Mouse (Mus musculus) urinary bladder, postnatal 4 days (tissue): ENCODE results near the gene Elp1.
A peak's percentile ranks its signal among the peaks of the same experiment; 100 is the strongest.

Experiments
- DNase-seq, 2 experiments: peaks; one replicate each; pipeline ENCODE4 v3.0.0; 2021 to 2022; ENCODE audit warnings: low spot score in 2 of 2

The Elp1 gene

GRCm38 (mm10) chr4:56771065-56771464 lies 31.1 kb downstream of the Elp1 start:
- DNase-seq = no peak

- no peak for DNase-seq
Observed at GRCm38 (mm10) chr4:56768913-56769312, 33.2 kb downstream of the Elp1 start.

DNA sequence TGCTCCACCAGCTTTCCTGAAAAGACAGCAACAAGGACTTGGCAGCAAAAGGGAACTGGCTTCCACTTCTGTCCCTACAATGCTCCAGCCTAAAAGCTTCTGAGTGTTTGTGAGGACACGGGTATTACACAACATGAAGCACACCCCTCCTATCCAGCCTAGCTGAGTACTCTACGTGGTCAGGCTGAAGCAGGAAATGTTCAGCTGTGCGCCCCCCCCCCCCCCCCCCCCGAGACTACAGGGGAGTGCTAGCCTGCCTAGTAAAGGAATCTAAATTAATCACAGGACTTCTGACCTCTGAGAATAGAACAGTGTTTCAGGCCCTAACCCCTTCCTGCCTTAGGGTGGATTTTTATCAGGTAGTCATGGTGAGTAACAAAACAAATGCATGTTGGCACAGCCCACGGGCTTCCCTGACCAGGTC lies 34.3 kb downstream of the Elp1 start:
- no peak for DNase-seq

GRCm38 (mm10) chr4:56757693-56758092 lies 44.4 kb downstream of the Elp1 start:
- DNase-seq = no peak

- no peak for DNase-seq
Observed at GRCm38 (mm10) chr4:56756966-56757600, 45.0 kb downstream of the Elp1 start.

- no peak for DNase-seq
Observed at GRCm38 (mm10) chr4:56756021-56756420, 46.1 kb downstream of the Elp1 start.

- DNase-seq = peak in 1 of 2 experiments; percentile 55
Observed at GRCm38 (mm10) chr4:56747456-56747855, 54.7 kb downstream of the Elp1 start.

GRCm38 (mm10) chr4:56746345-56746744 lies 55.8 kb downstream of the Elp1 start:
- DNase-seq = no peak

GRCm38 (mm10) chr4:56743363-56744195 lies 58.6 kb downstream of the Elp1 start, which contains the start of gene Actl7a:
TSS of gene Actl7a (plus strand) at chr4:56743413.
- DNase-seq = peak in 1 of 2 experiments; percentile 53

GRCm38 (mm10) chr4:56742698-56743097 lies 59.4 kb downstream of the Elp1 start:
- peak in 1 of 2 experiments; percentile 29 for DNase-seq

- DNase-seq = peak in 1 of 2 experiments; percentile 53
Observed at GRCm38 (mm10) chr4:56741041-56741493, 61.1 kb downstream of the Elp1 start, which contains the start of gene Actl7b. TSS of gene Actl7b (minus strand) at chr4:56741443.

DNA sequence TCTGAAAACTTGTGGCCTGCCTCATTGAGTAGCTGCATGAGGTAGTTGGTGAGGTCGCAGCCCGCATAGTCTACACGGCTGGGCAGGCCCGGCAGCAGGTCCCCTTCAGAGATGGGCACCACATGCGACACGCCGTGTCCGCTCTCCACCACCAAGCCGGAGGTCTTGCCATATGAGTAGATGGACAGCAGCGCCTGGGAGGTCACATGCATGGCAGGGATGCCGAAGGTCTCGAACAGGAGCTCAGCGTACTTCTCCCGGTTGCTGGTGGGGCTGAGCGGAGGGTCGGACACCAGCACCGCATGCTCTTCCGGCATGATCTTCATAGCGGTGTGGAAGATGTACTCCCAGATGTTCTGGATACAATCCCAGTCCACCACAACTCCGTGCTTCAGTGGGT lies 61.5 kb downstream of the Elp1 start:
- DNase-seq = peak in 1 of 2 experiments; percentile 53

DNA sequence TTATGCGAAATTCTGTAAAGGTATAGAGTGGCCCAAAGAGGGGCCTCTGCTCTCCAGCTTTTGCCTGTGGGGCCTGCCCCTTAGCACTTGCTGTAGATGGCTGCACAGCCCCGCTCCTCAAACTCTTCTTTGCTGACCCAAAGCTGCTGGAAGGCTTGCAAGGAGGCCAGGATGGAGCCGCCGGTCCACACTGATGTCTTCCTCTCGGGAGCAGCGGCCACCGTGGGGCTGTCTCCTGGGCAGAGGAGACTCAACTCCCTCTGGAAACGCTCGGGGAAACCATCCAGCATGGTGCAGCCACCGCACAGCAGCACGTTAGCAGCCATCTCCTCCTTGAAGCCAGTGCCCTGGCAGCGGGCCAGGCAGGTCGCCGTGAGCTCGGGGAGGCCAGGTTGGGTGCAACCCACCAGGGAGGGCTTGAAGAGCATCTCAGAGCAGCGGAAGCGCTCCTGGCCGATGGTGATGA lies 62.1 kb downstream of the Elp1 start, which contains the start of gene Gm26657:
Gene Gm26657 (plus strand): TSS at position 51 of the 466 bp plus-strand sequence.
- peak in 1 of 2 experiments; percentile 58 for DNase-seq

- DNase-seq = peak in 1 of 2 experiments; percentile 60
Observed at GRCm38 (mm10) chr4:56725839-56726238, 76.3 kb downstream of the Elp1 start.

GRCm38 (mm10) chr4:56723237-56723636 lies 78.9 kb downstream of the Elp1 start:
- no peak for DNase-seq

- DNase-seq = no peak
Observed at GRCm38 (mm10) chr4:56722346-56722745, 79.8 kb downstream of the Elp1 start.

DNA sequence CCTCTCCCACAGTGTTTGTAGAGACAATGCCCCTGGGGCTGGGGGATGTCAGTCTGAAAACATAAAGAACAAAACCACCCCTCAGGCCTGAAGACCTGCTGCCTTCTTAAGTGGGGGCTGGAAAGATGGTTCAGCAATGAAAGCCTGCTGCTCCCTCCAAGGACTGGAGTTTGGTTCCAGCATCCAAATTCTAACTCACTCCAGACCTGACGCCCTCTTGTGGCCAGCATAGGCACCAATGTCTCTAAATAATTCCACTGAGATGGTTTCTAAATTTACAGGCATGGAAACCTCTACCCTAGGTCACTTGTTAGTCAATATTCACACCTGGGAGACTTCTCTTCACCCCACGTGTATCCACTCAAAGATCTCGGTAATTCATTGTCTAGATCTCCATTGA lies 80.7 kb downstream of the Elp1 start:
- DNase-seq = no peak

- no peak for DNase-seq
Observed at GRCm38 (mm10) chr4:56720403-56720802, 81.7 kb downstream of the Elp1 start.

DNA sequence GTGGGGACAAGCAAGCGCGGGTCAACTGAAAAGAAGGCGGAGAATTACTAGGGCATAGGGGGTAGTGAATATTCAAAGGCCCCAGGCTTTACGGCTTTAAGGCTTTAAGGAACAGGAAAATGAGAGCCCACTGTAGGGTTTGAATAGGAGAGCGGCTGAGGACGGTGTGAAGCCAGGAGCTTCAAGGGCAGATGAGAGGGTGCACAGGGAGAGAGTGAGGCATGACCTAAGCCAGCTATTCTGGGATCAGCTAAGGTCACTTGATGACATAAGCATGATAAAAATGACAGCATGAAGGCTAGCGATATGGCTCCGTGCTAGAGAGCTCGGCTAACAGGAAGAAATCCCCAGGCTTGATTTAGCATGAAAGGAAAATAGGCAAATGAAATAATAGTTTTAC lies 82.7 kb downstream of the Elp1 start:
- DNase-seq = no peak

GRCm38 (mm10) chr4:56718573-56719442 lies 83.3 kb downstream of the Elp1 start:
- no peak for DNase-seq

DNA sequence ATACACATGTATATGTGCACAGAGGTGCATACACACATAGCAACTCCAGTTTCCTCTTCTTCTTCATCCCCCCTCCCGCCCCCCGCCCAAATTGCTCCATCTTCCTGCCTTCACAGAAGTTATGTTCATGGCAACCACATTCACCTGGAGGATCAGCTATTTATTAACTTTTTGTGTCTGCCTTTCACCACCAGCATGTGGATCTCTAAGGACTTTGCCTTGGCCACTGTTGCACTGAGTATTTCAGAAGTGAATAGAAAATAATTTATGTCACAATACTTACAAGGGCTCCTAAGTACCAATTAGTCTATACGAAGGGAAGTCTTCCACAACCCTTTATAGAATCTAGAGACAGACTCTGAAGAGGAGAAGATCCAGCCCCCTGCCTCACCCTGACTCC lies 84.2 kb downstream of the Elp1 start:
- no peak for DNase-seq

GRCm38 (mm10) chr4:56716801-56717200 lies 85.3 kb downstream of the Elp1 start:
- no peak for DNase-seq
